Mouse (Mus musculus) splenic B cell, adult 2 months (primary cell): ENCODE results near the gene Ephb2.

Source experiments
- DNase-seq: peaks from one replicate; pipeline ENCODE4 v3.0.0-alpha.2; 2011; ENCODE audit warnings: low read depth, low spot score
- H3K27me3 ChIP-seq: 2 replicates; pipeline ENCODE4 v1.6.1; 2012; ENCODE audit warnings: mild to moderate bottlenecking, low read length, moderate library complexity, mixed read lengths; ENCODE audit not compliant: control insufficient read depth, poor library complexity, insufficient read depth, severe bottlenecking
- H3K36me3 ChIP-seq: 2 replicates; pipeline ENCODE4 v1.6.1; 2012; ENCODE audit warnings: mild to moderate bottlenecking, low read length, moderate library complexity, mixed read lengths; ENCODE audit not compliant: control insufficient read depth, poor library complexity, insufficient read depth, severe bottlenecking

Gene Ephb2

GRCm38 (mm10) chr4:136749851-136750577 is 85.8 kb downstream of the Ephb2 start:
- no peaks in the 10 kb centered on the region for H3K36me3 ChIP-seq
- no peak for DNase-seq
- H3K27me3 ChIP-seq: no peaks in the 10 kb centered on the region

- Histone ChIP-seq H3K27me3 (no peaks in the 10 kb centered on the region), H3K36me3 (no peaks in the 10 kb centered on the region)
- no peak for DNase-seq
These were observed 86.4 kb downstream of the Ephb2 start for GRCm38 (mm10) chr4:136749431-136749830.

- DNase-seq: no peak
- H3K36me3 ChIP-seq: no peaks in the 10 kb centered on the region
- no peaks in the 10 kb centered on the region for H3K27me3 ChIP-seq
These were observed 86.9 kb downstream of the Ephb2 start for GRCm38 (mm10) chr4:136748842-136749392.

- Histone ChIP-seq H3K27me3 (no peaks in the 10 kb centered on the region), H3K36me3 (no peaks in the 10 kb centered on the region)
- DNase-seq: no peak
These were observed 89.3 kb downstream of the Ephb2 start for GRCm38 (mm10) chr4:136746516-136746915.

GRCm38 (mm10) chr4:136742677-136743076 is 93.1 kb downstream of the Ephb2 start:
- Histone ChIP-seq H3K27me3 (no peaks in the 10 kb centered on the region), H3K36me3 (no peaks in the 10 kb centered on the region)
- no peak for DNase-seq

GRCm38 (mm10) chr4:136741840-136742239 is 93.9 kb downstream of the Ephb2 start:
- DNase-seq: no peak
- Histone ChIP-seq H3K27me3 (no peaks in the 10 kb centered on the region), H3K36me3 (no peaks in the 10 kb centered on the region)

GRCm38 (mm10) chr4:136740963-136741362 is 94.8 kb downstream of the Ephb2 start:
- no peak for DNase-seq
- no peaks in the 10 kb centered on the region for H3K27me3 ChIP-seq
- H3K36me3 ChIP-seq: no peaks in the 10 kb centered on the region

GRCm38 (mm10) chr4:136739189-136739588 is 96.6 kb downstream of the Ephb2 start:
- DNase-seq: no peak
- Histone ChIP-seq H3K27me3 (no peaks in the 10 kb centered on the region), H3K36me3 (no peaks in the 10 kb centered on the region)

- no peak for DNase-seq
- no peaks in the 10 kb centered on the region for H3K36me3 ChIP-seq
These were observed 97.5 kb downstream of the Ephb2 start for GRCm38 (mm10) chr4:136738291-136738690.

GRCm38 (mm10) chr4:136735856-136736255 is 99.9 kb downstream of the Ephb2 start:
- no peaks in the 10 kb centered on the region for H3K36me3 ChIP-seq
- H3K27me3 ChIP-seq: no peaks in the 10 kb centered on the region
- DNase-seq: no peak

More at GRCm38 (mm10) chr4:136738291-136738690, 97.5 kb downstream of the Ephb2 start:
- H3K27me3 ChIP-seq: no peaks in the 10 kb centered on the region

- DNase-seq: no peak
- no peaks in the 10 kb centered on the region for H3K36me3 ChIP-seq
- H3K27me3 ChIP-seq: no peaks in the 10 kb centered on the region
These were observed 101.5 kb downstream of the Ephb2 start for GRCm38 (mm10) chr4:136734210-136734803.

GRCm38 (mm10) chr4:136733217-136733865 is 102.4 kb downstream of the Ephb2 start:
- H3K36me3 ChIP-seq: no peaks in the 10 kb centered on the region
- H3K27me3 ChIP-seq: no peaks in the 10 kb centered on the region
- DNase-seq: no peak

- Histone ChIP-seq H3K27me3 (no peaks in the 10 kb centered on the region), H3K36me3 (no peaks in the 10 kb centered on the region)
- DNase-seq: no peak
These were observed 103.2 kb downstream of the Ephb2 start for GRCm38 (mm10) chr4:136732536-136733121.

GRCm38 (mm10) chr4:136731761-136732160 is 104.0 kb downstream of the Ephb2 start:
- H3K27me3 ChIP-seq: no peaks in the 10 kb centered on the region
- no peak for DNase-seq

More at GRCm38 (mm10) chr4:136731761-136732160, 104.0 kb downstream of the Ephb2 start:
- H3K36me3 ChIP-seq: no peaks in the 10 kb centered on the region
